Mouse (Mus musculus) brown adipose tissue, adult 24 weeks (tissue): ENCODE data around the gene 1700084M14Rik. TPM values are rescaled to one million over a fixed set of nuclear protein-coding genes. Genes with fewer than 3 reads are reported as not detected.
"Not testable (repeated sequence)": the region's sequence is repeated elsewhere in the genome, so short reads cannot be mapped to it uniquely, and the experiment has no call there.

Experiments
- H3K27ac ChIP-seq: fragments of 200-500 bp; replicated peaks from 2 replicates; pipeline ENCODE4 v1.5.1; 2012; ENCODE audit warnings: low read depth, mild to moderate bottlenecking, low read length
- H3K4me1 ChIP-seq: fragments of 200-500 bp; 2 replicates; pipeline ENCODE4 v1.6.1; 2012; ENCODE audit warnings: low read length, mixed read lengths; ENCODE audit not compliant: control insufficient read depth, insufficient read depth, insufficient read length
- H3K4me3 ChIP-seq: fragments of 200-500 bp; 2 replicates; pipeline ENCODE4 v1.5.1; 2012; ENCODE audit warnings: low read depth, mild to moderate bottlenecking, low read length, moderate library complexity; ENCODE audit not compliant: insufficient read depth
- polyA plus RNA-seq: library from polyadenylated mRNA; stranded (reverse); fragments of >200 nt; gene quantifications from 2 replicates; pipeline ENCODE4 v1.2.4, GENCODE M21; 2012; ENCODE audit not compliant: missing spikeins, insufficient read depth, insufficient read length

The 1700084M14Rik gene
- polyA plus RNA-seq, result not detected in 2 replicates

DNA sequence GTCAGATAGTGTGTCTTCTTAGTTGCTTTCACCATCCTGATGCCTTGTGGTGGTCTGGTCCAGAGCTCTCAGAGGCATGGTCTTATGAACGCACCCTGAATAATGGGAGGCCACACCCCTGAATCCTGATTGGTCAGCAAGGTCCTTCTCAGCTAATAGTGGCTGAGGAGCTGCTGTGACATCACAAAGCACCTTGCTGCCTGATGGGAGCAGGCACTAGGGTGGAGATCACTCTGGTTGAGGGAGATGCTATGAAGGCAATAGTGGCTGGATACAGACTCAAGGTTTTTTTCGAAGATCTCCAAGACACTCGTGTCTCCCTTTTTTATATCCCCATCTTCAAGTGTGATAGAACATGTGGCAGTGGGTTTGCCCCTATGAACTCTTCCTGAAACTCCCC, at the start of gene 1700084M14Rik:
TSS of gene 1700084M14Rik (minus strand) at position 101 of the 400 bp plus-strand sequence.
- H3K27ac ChIP-seq, H3K4me1 ChIP-seq, H3K4me3 ChIP-seq: not testable (repeated sequence)

Other genes starting within 250 kb of the 1700084M14Rik start
- gene Mageb2, start 244.2 kb downstream of the 1700084M14Rik start, polyA plus RNA-seq, result not detected in 2 replicates
- not detected in 2 replicates for gene Gm5072, start 183.4 kb downstream of the 1700084M14Rik start, polyA plus RNA-seq
- gene Gm8914, start 95.8 kb downstream of the 1700084M14Rik start, polyA plus RNA-seq, result not detected in 2 replicates
- not detected in 2 replicates for gene Gm14781, start 56.3 kb upstream of the 1700084M14Rik start, polyA plus RNA-seq
- not detected in 2 replicates for gene Mageb5, start 207.1 kb upstream of the 1700084M14Rik start, polyA plus RNA-seq